8 mouse cellular contexts compared by ENCODE assay signal in the genomic region with DNA sequence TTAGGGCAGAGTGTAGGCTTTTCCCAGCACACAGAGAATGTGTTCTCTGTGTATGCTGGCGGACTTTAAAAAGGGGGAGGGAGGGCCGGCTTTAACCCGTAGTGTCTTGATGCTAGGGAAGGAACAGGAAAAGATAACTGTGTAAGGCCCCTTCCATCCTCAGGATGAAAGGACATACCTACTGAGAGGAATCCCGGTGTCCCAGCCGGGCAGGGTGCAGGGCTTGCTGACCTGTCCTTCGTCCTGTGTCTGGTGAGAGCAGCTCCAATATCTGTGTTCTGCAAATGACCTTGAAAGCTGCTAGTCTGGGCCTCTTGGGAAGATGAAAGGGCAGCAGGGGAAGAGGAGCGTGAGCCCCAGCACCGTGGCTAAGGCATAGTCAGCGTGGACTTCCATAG. TPM values are rescaled to one million over a fixed set of nuclear protein-coding genes. Genes with fewer than 3 reads are reported as not detected.
DNase-seq lines count a peak whose midpoint lies in the region; ATAC-seq and TF ChIP-seq lines count a peak whose summit lies in the region.

No protein-coding gene starts in this region.

- in situ Hi-C loops in CH12.LX (cut with MboI; ENCODE audit: low pct_ligation_motif_present, low pct_unique_long_range_greater_than_20kb, low sequenced_read_pairs) = no loop called here

- DNase-seq in CH12.LX (ENCODE audit: extremely low read depth) = no peak
- peak; percentile 67 for DNase-seq in adrenal gland, postnatal 10 days
- DNase-seq in skeletal muscle tissue, adult 2 months (ENCODE audit: low read depth, low spot score) = peak; percentile 27
- DNase-seq in right cerebral cortex, adult 2 months (ENCODE audit: low spot score in 2 of 2) = no peak
- no peak for DNase-seq in B cell, adult 2 months
- no peak for DNase-seq in urinary bladder, adult 2 months (ENCODE audit: low spot score)

- H3K9ac ChIP-seq in CH12.LX (ENCODE audit: insufficient read depth, low read depth) = peak overlapping the region; percentile 89
- peak overlapping the region; percentile 95 for H3K9ac ChIP-seq in heart, embryonic 14.5 days (ENCODE audit: low read length)
- peak overlapping the region; percentile 88 for H3K9ac ChIP-seq in limb, embryonic 13.5 days

- peak overlapping the region; percentile 79 for H3K4me2 ChIP-seq in CH12.LX (ENCODE audit: insufficient read depth, low read depth, poor library complexity, severe bottlenecking)
- H3K4me2 ChIP-seq in heart, embryonic 14.5 days (ENCODE audit: low read length) = peak overlapping the region; percentile 98
- H3K4me2 ChIP-seq in limb, embryonic 13.5 days (replicated peaks) = peak overlapping the region; percentile 95

- no peak for ATAC-seq in heart, embryonic 14.5 days (ENCODE audit: insufficient number of reproducible peaks, insufficient read depth, low FRiP score, low read depth)
- no peak for ATAC-seq in limb, embryonic 13.5 days (ENCODE audit: low FRiP score, low read depth)

- TF ChIP-seq POLR2A in CH12.LX (IDR thresholded peaks at IDR 0.05; ENCODE audit: low read depth, low read length) = no peak

- peaks cover 3 to 37% of the 10 kb centered on the region in 2 experiments for H3K36me3 ChIP-seq in CH12.LX (replicated peaks in 1 of 2; ENCODE audit: control insufficient read depth in 1 of 2, insufficient read depth in 1 of 2, low read length in 1 of 2)
- H3K36me3 ChIP-seq in heart, embryonic 14.5 days (ENCODE audit: control insufficient read depth, insufficient read depth, low read length) = peaks cover 5% of the 10 kb centered on the region; the same call in 1 of the 2 replicates
- H3K36me3 ChIP-seq in limb, embryonic 13.5 days = peaks cover 19% of the 10 kb centered on the region

- no peak for TF ChIP-seq RAD21 in CH12.LX (IDR thresholded peaks at IDR 0.05; ENCODE audit: low read depth, low read length)

- no peaks in the 10 kb centered on the region for H3K27me3 ChIP-seq in CH12.LX (replicated peaks)
- no peaks in the 10 kb centered on the region for H3K27me3 ChIP-seq in heart, embryonic 14.5 days (ENCODE audit: control insufficient read depth, insufficient read depth, low read length)
- H3K27me3 ChIP-seq in limb, embryonic 13.5 days = no peaks in the 10 kb centered on the region

- dilution Hi-C loops in CH12.LX (cut with MboI; ENCODE audit: extremely low pct_ligation_motif_present, extremely low pct_unique_long_range_greater_than_20kb, low sequenced_read_pairs) = no loop called here

- no peaks in the 10 kb centered on the region for H3K9me3 ChIP-seq in CH12.LX (replicated peaks; ENCODE audit: low read length)
- no peaks in the 10 kb centered on the region for H3K9me3 ChIP-seq in heart, embryonic 14.5 days (ENCODE audit: control insufficient read depth, low read length)
- no peaks in the 10 kb centered on the region for H3K9me3 ChIP-seq in limb, embryonic 13.5 days

- TF ChIP-seq CTCF in CH12.LX (conservative IDR thresholded peaks at IDR 0.05 in 1 of 2, IDR thresholded peaks at IDR 0.05 in 1 of 2; ENCODE audit: low read depth in 2 of 2, low read length in 2 of 2) = no peak

- H3K27ac ChIP-seq in CH12.LX (ENCODE audit: insufficient read depth, low read depth) = no peak overlapping the region
- H3K27ac ChIP-seq in heart, embryonic 14.5 days (replicated peaks in 1 of 2; ENCODE audit: control insufficient read depth in 1 of 2, insufficient read depth in 1 of 2, low read depth in 2 of 2, low read length in 2 of 2) = peak overlapping the region; percentile 98 to 100
- peak overlapping the region; percentile 99; the same call in 1 of the 2 replicates for H3K27ac ChIP-seq in limb, embryonic 13.5 days

- 8% methylated on average over 9 of the region's 9 CpGs for WGBS in heart, embryonic 14.5 days
- WGBS in limb, embryonic 13.5 days = 73% methylated on average over 9 of the region's 9 CpGs

- H3K4me1 ChIP-seq in CH12.LX (ENCODE audit: control insufficient read depth in 1 of 2, insufficient read depth in 2 of 2) = peaks cover 6 to 54% of the 10 kb centered on the region in 2 experiments
- peaks cover 17 to 44% of the 10 kb centered on the region in 2 experiments for H3K4me1 ChIP-seq in heart, embryonic 14.5 days (ENCODE audit: control insufficient read depth in 2 of 2, insufficient read depth in 2 of 2, low read length in 2 of 2)
- H3K4me1 ChIP-seq in limb, embryonic 13.5 days = peaks cover 12% of the 10 kb centered on the region

- no peak for TF ChIP-seq EP300 in CH12.LX (IDR thresholded peaks at IDR 0.05; ENCODE audit: low read length)

- peak overlapping the region; percentile 78 to 85 (median 83) for H3K4me3 ChIP-seq in CH12.LX (replicated peaks in 1 of 3; ENCODE audit: low read depth in 2 of 3, low read length in 2 of 3, poor library complexity in 1 of 3)
- peak overlapping the region; percentile 74 to 85 for H3K4me3 ChIP-seq in heart, embryonic 14.5 days (ENCODE audit: control insufficient read depth in 1 of 2, insufficient read depth in 1 of 2, low read depth in 1 of 2, low read length in 2 of 2)
- peak overlapping the region; percentile 72 for H3K4me3 ChIP-seq in limb, embryonic 13.5 days

- H3K79me2 ChIP-seq in CH12.LX (replicated peaks; ENCODE audit: control insufficient read depth, extremely low read depth, insufficient read depth, poor library complexity, severe bottlenecking) = peaks cover 22% of the 10 kb centered on the region; the same call in 1 of the 2 replicates

TF ChIP-seq in CH12.LX, 34 proteins besides CTCF, POLR2A, EP300 and RAD21:
- TF ChIP-seq POLR2AphosphoS2 (IDR thresholded peaks at IDR 0.05; ENCODE audit: low read depth, low read length) = no peak
- no peak for TF ChIP-seq NELFE (IDR thresholded peaks at IDR 0.05; ENCODE audit: low read depth, low read length)
- no peak for TF ChIP-seq ELF1 (IDR thresholded peaks at IDR 0.05; ENCODE audit: low read depth, low read length)
- TF ChIP-seq RCOR1 (conservative IDR thresholded peaks at IDR 0.05; ENCODE audit: low read depth, low read length) = no peak

RNA-seq across cellular contexts. Expression of gene Tab1, which starts 1.5 kb away (rescaled TPM):
- total RNA-seq in CH12.LX (2012; rRNA removed) (15.1 and 17.7 TPM in 2 replicates), CH12.LX (2014; rRNA removed) (10.4 and 12.0 TPM in 2 replicates)
- 11.4 and 11.6 TPM in 2 replicates for polyA plus RNA-seq in CH12.LX (2012; ENCODE audit: insufficient read length, low read depth)
- 10 to 100 TPM; 16.3 to 28.9 TPM for total RNA-seq in adrenal gland, postnatal 10 days (2021)
- 28.0 and 30.0 TPM in 2 replicates for polyA plus RNA-seq in heart, embryonic 14.5 days (2014; fragmentation: Nextera tagmentation; extraction: Ambion mirVana)
- 45.6 and 45.8 TPM in 2 replicates for polyA plus RNA-seq in limb, embryonic 13.5 days (2015; fragmentation: Nextera tagmentation; extraction: Ambion mirVana)
- 33.5 and 36.7 TPM in 2 replicates for polyA plus RNA-seq in urinary bladder, adult 2 months (2012; rRNA removed)

RNA-seq across cellular contexts. Expression of gene Mgat3, which starts 39.1 kb away (rescaled TPM):
- total RNA-seq in CH12.LX (2012; rRNA removed) (0.13 and 0.21 TPM in 2 replicates), CH12.LX (2014; rRNA removed) (0.15 and 0.36 TPM in 2 replicates)
- 0.05 and 0.09 TPM in 2 replicates for polyA plus RNA-seq in CH12.LX (2012; ENCODE audit: insufficient read length, low read depth)
- total RNA-seq in adrenal gland, postnatal 10 days (2021) = 1 to 10 TPM; 6.0 to 8.0 TPM
- 0.78 and 1.9 TPM in 2 replicates for polyA plus RNA-seq in heart, embryonic 14.5 days (2014; fragmentation: Nextera tagmentation; extraction: Ambion mirVana)
- polyA plus RNA-seq in limb, embryonic 13.5 days (2015; fragmentation: Nextera tagmentation; extraction: Ambion mirVana) = 6.0 and 6.1 TPM in 2 replicates
- 62.9 and 73.1 TPM in 2 replicates for polyA plus RNA-seq in urinary bladder, adult 2 months (2012; rRNA removed)

RNA-seq across cellular contexts. Expression of gene Rpl3, which starts 42.8 kb away (rescaled TPM):
- total RNA-seq in CH12.LX (2012; rRNA removed) = 3,351 and 3,819 TPM in 2 replicates
- total RNA-seq in CH12.LX (2014; rRNA removed) = 2,106 and 2,198 TPM in 2 replicates
- 2,552 and 2,592 TPM in 2 replicates for polyA plus RNA-seq in CH12.LX (2012; ENCODE audit: insufficient read length, low read depth)
- 100 to 1,000 TPM; 672 to 709 TPM for total RNA-seq in adrenal gland, postnatal 10 days (2021)
- polyA plus RNA-seq in heart, embryonic 14.5 days (2014; fragmentation: Nextera tagmentation; extraction: Ambion mirVana) = 763 and 822 TPM in 2 replicates
- polyA plus RNA-seq in limb, embryonic 13.5 days (2015; fragmentation: Nextera tagmentation; extraction: Ambion mirVana) = 1,057 and 1,068 TPM in 2 replicates
- polyA plus RNA-seq in urinary bladder, adult 2 months (2012; rRNA removed) = 1,075 and 1,270 TPM in 2 replicates

RNA-seq across cellular contexts. Expression of gene Syngr1, which starts 43.3 kb away (rescaled TPM):
- total RNA-seq in CH12.LX (2012; rRNA removed) (10.7 and 14.8 TPM in 2 replicates), CH12.LX (2014; rRNA removed) (6.0 and 9.7 TPM in 2 replicates)
- polyA plus RNA-seq in CH12.LX (2012; ENCODE audit: insufficient read length, low read depth) = 7.0 and 11.3 TPM in 2 replicates
- total RNA-seq in adrenal gland, postnatal 10 days (2021) = 10 to 100 TPM; 30.2 to 35.0 TPM
- 40.7 and 44.5 TPM in 2 replicates for polyA plus RNA-seq in heart, embryonic 14.5 days (2014; fragmentation: Nextera tagmentation; extraction: Ambion mirVana)
- polyA plus RNA-seq in limb, embryonic 13.5 days (2015; fragmentation: Nextera tagmentation; extraction: Ambion mirVana) = 5.5 and 5.6 TPM in 2 replicates
- 54.2 and 62.1 TPM in 2 replicates for polyA plus RNA-seq in urinary bladder, adult 2 months (2012; rRNA removed)

Comparison
In these comparisons a context has a peak if more than half of its experiments do, and no peak if none do; other contexts are left out.
1. DNase-seq: peak in adrenal gland, postnatal 10 days (single experiment) and skeletal muscle tissue, adult 2 months (single experiment); none in CH12.LX (single experiment), right cerebral cortex, adult 2 months (0 of 2), B cell, adult 2 months (0 of 2) and urinary bladder, adult 2 months (single experiment).
2. Peak in every context shown above with its lines, with median percentiles within 50 percentile points of each other: H3K4me2 ChIP-seq, H3K4me3 ChIP-seq and H3K9ac ChIP-seq.